Mouse (Mus musculus) ovary, adult 18-20 months (tissue): ENCODE results near the gene Cxadr.

Experiments
- DNase-seq: peaks from one replicate; pipeline ENCODE4 v3.0.0; 2022; ENCODE audit warnings: low spot score, mixed read lengths

Gene Cxadr

DNA sequence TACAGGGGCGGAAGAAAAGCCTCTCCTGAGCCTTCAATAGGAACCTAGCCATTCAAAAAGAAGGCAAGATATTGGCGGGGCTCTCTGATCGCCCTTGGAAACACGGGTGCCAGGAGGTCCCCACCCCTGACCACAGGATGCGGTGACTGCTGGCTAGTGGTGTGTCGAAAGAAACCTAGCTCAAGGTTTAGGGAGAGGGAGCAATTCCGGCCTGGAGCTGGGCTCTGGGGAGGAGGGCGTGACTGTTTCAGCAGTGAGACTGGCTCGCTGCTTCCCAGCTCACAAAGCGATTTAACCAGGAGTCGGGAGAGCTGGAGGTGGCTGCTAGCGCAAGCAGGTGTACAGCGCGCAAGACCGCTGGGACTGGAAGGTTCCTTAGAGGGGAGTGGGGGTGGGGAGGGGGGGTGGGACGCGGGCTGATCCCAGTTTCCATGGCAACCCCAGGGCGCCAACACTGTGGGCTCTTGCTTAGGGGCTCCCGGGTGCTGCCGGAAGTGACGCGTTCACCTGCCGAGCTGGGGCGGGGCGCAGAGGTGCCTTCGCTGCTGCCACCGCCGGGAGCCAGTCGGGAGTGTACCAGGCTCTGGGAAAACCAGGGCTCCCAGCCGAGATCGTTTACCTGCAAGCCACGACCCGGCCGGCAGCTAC, at the start of gene Cxadr:
Gene Cxadr (plus strand): TSS at position 307 of the 648 bp plus-strand sequence.
- DNase-seq = peak; percentile 65

DNA sequence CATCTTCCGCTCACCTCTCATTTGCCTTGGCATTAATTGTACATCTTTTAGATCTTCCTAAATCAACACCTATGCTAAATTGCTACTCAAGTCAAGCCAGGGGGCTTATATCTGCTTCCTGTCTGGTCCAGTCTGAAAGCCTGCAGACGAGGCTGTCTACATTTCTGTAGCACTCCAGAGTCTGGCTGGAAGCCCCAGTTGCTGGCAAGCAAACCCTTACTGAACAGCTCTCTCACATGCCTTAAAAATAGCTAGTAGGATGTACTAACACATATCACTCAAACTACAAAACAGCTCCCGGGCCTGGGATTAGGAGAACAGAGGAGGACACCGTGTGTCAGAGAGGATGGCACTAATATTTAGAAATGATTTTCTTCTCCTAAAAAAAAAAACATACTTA, 42.3 kb upstream of the Cxadr start:
- no peak for DNase-seq

- DNase-seq = no peak
Observed at GRCm38 (mm10) chr16:78260070-78260879, 41.0 kb upstream of the Cxadr start.

DNA sequence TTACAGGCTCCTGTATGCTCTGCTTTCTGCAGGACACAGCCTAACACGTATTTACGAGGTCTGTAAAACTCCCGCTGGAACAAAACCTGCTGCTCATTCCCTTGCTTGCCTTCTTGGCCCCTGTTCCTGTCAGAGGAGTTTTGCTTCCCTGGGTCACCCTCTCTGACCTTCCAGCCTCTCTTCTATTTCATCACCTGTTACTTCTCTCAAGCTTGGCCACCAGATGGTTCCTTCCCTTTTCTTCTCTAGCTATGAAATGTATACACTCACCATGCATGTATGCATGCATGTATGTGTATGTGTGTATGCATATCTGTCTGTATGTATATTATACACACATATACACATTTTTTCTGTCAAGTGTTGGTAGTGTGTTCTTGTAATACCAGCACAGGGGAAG, 39.8 kb upstream of the Cxadr start:
- no peak for DNase-seq

DNA sequence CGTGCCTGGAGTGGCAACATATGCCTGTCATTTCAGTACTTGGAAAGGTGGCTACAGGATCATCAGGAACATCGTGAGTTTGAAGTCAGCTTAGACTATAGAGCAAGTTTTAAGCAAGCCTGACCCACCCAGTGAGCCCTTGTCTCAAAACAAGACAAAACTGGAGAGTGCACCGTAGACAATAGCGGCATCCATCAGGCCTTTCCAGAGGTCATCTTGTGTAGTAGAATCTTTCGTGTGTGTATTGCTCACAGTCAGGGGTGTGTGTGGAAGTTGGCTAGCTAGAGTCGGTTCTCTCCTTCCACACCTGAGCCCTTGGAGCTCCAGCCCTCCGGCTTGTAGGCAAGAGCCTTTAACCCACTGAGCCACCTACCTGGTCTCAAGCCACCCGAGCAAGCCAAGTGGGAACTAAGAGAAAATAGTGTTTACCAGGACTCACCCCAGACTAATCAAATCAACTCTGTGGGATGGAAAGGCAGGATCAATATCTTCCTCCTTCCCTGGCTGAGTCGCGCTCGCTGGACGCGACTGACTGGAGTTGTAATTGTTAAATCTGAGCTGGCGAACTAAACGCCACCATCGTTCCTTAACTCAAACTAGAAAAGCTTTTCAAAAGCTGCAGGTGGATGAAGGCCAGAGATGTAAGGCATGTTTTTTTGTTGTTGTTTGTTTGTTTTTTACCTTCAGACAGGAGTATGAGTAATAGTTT, 36.7 kb upstream of the Cxadr start:
- no peak for DNase-seq

DNA sequence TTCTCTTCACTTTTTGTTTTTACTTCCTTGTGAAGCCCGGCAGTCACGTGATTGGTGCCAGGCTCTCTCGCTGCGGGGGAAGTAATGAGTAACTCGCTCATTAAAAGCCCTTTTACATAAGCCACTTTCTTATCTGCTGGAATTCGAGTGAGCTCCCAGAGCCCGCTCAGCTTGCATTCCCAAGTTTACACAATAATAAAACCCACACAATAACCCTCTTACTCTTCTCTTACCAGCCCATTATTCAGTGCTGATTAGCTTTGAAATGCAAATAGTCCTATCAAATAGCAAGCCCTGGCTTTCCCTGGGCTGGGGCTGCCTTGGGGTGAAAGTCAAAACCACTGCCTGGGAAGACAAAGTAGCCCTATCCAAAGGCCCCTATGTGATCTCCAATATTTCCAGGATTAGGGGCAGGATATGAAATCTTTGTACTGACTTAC, 36.1 kb upstream of the Cxadr start:
- peak; percentile 34 for DNase-seq

DNA sequence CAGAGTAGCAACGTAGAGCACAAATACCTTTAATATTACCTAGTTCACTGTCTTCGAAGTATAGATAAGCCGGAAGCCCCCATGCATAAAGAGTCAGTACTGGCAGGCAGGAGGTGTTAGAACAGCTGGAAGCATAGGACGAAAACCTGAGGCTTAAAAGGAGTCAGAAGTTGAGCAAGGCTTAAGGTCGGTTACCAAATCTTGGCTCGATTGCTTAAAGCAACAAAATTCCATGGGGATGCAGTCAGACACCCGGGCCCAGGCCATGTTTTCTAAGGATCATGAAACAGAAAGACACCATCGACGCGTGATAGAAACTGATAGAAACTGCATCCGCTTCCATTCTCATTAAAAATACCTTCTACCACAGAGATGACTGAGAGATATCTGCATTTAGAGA, 35.5 kb upstream of the Cxadr start:
- DNase-seq = no peak

GRCm38 (mm10) chr16:78267453-78267852, 33.8 kb upstream of the Cxadr start:
- DNase-seq = no peak

DNA sequence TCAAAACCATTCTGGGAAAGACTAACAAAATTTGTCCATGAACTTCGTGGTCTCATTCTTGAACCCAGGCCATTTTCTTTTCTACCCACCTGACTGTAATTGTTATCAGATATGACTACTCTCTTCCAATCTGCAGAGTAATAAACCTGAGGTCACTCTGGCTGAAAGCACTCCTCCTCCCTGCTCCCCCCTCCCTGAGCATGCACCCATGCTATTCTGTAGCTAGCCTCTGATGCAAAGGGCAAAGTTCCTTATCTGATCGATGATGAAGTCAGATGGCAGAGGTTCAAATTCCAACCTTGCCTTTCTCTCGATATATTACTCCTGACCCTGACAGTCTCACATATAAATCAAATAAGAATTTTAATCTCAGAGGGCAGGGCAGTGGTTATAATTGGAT, 33.1 kb upstream of the Cxadr start:
- DNase-seq = no peak

DNA sequence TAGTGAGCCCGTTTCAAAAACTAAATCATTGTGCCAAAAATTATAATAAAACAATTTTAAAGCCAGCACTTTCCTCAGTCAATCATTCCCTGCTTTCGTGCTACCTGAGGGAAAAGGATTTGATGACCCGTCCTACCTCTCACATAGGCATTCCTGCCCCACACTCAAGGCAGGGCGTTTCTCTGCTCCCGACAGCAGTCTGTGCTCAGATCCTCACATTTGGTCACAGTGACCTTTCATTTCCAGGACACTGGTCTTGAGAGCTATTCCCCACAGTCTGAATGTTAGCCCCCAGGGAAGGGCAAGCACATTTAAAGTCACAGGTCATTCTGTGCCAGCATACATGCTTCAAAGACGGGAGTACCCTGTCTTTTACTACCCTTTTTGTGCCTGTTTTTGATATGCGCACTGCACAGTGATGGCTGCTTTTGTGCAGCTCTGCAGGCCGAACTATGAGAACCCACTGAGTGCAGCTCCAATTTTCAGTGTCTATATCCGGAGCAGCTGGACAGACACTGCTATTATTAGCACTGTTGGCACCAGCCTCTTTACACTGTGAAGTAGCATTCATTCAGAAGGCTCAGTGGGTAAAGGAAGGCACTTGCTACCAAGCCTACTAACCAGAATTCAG, 26.3 kb upstream of the Cxadr start:
- no peak for DNase-seq

DNA sequence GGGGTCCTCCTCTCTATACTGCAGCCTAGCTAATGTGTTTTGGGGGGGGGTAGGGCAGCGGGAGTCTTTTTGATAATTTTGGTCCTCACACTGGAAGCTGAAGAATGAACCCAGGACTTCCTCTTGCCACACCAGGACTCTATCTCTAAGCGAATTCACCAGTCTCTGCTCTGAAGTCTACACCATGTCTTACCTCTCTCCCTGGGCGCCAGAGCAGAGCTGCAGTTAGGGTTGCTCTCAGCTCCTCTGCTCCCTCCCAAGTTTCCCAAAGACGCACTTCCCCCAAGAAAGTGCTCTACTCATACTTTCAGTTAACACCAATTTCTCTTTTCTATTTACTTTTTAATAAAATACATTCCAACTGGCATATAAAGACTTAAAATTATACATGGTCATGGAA, 23.7 kb upstream of the Cxadr start:
- no peak for DNase-seq

GRCm38 (mm10) chr16:78280093-78280881, 21.0 kb upstream of the Cxadr start:
- DNase-seq = no peak

GRCm38 (mm10) chr16:78283231-78283630, 18.1 kb upstream of the Cxadr start:
- no peak for DNase-seq

GRCm38 (mm10) chr16:78294051-78294450, 7.2 kb upstream of the Cxadr start:
- no peak for DNase-seq

DNA sequence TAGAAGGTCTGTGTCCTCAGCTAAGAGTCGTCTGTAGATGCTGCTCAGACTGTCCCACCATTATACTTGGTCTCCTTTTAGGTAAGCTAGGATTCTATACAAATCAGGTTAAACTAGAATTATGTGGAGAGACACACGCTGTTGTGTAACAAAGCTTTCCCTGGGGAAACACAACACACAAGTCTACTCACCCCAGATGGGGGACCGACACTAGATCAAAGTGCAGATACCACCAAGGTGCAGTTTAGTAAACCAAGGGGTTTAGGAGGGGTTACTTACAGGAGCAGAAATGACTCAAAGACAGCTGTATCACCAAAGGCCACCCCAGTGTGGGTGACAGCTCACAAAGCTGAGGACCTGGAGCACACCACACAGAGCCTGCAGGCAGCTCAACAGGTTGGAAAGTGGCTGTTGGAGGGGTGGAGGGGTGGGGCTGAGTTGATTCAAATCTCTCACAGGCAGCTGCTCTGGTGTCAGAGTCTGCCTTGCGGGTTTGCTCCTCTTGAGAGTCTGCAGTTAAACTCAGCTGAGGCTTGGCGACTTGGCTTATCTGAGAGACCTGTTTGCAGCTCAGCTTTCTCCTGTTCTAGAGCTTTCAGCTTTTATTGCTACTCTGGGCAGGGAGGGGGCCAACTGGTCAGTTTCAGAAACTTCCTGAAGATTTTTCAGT, 6.5 kb upstream of the Cxadr start:
- DNase-seq = no peak

GRCm38 (mm10) chr16:78295601-78296000, 5.7 kb upstream of the Cxadr start:
- no peak for DNase-seq

GRCm38 (mm10) chr16:78296114-78296513, 5.2 kb upstream of the Cxadr start:
- no peak for DNase-seq

- no peak for DNase-seq
Observed at GRCm38 (mm10) chr16:78301831-78302677, 765 bp downstream of the Cxadr start.

DNA sequence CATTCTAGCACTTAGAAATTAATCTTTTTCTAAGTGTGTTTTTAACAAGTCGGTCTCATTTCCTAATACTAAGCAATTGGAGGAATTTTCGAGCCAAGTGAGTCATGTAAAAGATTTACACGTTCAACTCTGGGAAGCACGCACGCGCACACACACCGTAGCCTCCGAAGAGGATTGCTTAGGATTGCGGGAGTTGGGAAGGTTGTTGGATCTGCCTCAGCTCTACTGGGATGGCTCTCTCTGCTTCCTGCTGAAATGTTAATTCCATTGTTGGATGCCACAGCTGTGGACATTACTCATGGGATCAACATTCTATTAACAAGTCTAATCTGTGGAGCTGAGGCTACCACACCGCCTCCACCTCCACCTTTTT, 1.4 kb downstream of the Cxadr start:
- no peak for DNase-seq

- DNase-seq = no peak
Observed at GRCm38 (mm10) chr16:78305606-78306100, 4.4 kb downstream of the Cxadr start.
